Mouse (Mus musculus): Measurements from ENCODE around the gene Cd5.

Cd5 gene

DNA sequence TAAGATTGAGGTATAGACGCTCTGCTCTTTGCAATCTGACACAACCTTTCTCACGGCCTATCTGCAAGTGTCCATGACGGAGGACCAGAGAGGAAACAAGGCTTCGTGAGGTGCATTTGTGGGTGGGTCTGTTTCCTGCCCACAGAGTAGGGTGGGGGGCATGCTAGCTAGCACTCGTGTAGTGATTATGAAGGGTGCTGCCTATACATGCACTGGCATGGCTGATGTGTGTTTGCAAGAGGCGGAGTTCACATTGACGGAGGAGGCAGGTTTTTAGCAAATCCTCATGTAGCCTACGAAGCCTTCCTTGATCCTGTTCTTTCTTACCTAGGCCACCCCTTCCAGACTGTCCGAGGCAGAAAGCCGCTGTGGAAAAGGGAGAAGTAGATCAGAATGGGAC is 8.9 kb downstream of the Cd5 start:
- no peak for DNase-seq (ENCODE audit: low spot score in 2 of 2)

DNA sequence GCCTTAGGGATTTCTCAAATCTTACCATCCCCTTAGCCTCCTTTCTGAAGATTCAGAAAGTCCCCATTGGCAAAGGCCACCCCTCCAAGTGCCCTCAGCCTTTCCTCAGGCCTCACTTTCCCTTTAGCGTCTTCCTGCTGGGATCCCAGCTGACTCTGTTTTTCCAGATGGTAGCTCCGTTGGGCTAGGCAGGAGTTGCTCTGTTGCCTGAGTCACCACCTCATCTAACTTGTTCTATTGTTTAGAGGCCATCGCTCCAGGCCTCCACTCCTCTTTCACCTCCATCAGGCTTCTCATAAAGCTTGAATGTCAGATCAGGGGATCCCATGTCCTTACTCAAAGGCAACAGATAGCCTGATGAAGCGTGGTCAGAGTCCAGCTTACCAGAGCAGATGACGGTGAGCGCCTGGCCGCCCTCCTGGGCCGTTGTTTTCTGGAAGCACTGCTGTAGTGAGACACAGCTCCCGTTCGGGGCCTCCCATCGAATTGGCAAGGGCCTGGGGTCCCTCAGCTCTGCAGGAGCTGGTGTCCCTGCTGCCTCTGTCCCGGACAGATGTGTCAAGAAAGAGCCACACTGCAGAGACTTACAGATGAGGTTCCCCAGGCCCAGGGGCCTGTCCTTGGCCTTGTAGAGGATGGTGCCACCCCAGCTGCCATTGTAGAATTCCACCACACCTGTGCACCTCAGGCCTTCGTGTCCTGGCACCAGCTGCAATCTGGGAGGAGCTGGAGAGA is 14.0 kb downstream of the Cd5 start:
- DNase-seq (ENCODE audit: low spot score in 2 of 2): no peak

DNA sequence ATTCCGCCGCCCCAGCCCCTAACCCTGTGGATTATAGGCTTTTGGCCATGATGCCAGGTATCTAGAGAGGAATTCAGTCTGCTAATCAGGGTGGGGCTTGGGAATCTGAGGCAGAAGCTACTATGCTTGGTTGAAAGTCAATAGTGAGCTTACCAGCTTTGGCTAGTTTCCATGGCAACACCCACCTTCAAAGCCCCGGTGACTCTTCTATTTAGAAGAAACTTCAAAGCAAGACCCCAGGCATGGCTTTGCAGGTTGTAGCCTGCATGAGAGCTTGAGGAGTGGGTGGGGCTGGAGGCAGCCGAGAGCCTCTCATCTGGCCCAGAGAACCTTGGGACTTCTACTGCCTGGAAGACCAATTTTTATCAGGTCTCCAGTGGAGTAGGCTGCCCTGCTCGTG is 15.2 kb downstream of the Cd5 start:
- no peak for DNase-seq (ENCODE audit: low spot score in 2 of 2)

DNA sequence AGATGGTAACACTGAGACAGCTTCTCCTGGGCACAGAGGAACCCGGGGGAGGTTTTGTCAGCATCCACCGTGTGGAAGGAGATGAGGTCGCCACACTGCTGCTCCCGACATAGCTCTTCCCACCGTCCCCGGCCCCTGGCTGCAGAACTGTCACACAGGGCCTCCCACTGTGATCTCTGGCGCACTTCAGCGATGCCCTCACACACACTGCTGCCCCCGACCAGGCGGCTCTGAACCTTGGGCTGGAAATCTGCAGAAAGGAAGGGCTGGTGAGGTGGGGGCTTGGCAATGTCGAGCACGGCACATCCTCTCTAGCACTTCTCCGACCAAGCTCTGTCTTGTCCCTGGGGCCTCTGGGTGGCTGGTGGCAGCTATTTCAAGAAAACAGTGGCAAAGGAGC is 15.7 kb downstream of the Cd5 start:
- no peak for DNase-seq (ENCODE audit: low spot score in 2 of 2)

DNA sequence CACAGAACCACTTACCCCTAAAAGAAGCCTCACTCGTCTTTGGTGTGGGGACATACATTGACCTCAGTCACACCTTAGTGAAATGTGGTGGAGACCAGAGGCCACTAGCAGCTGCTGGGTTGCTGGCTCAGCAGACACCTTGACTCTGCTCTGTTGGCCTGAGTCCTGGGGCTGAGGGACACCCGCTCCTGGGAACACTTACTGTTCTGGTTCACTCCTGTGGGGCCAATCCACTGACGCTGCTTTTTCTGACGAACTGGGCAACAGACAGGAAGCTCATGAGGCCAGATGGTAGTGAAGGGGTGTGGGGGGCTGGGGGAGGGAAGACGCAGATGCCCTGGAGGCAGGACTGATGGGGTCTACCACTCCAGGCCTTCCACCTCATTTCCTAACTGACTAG is 17.7 kb downstream of the Cd5 start:
- no peak for DNase-seq (ENCODE audit: low spot score in 2 of 2)

DNA sequence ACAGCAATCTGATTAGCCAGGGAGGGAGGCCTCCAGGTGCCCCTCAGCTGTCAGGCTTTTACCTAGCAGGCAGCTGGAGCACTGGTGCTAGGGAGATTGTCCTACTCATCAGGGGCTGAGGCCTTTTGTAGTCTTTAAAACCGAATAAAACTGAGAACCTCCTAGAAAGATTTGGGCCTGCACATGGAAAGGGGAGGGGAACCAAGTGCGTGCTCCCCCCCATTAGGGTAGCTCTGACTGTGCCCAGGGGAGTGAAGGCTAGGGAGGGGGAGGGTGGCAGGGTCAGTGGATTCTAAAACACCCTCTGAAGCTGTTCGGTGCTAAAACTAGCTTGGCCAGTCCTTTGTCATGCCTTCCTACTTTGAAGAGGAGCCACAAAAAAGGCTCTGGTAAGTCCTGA is 18.3 kb downstream of the Cd5 start:
- DNase-seq (ENCODE audit: low spot score in 2 of 2): no peak

DNA sequence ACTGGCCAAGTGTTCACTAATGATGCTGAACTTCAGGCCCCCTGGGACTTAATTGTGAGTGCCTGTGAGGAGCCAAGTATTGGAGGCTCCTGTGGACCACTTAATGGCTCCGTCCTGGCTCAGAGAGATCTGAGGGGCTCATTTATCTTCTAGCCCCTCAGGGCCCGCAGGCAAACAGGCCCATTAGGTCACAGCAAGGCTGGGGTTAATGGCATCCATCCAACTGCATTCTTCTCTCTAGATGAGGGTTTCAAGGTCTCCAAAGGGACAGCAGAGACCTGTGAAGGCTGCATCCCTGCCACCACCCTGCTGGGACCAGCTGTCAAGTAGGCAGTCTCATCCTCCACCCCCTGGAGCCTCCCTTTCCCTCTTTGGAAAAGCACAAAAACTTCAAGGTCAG is 19.1 kb downstream of the Cd5 start:
- DNase-seq (ENCODE audit: low spot score in 2 of 2): no peak

DNA sequence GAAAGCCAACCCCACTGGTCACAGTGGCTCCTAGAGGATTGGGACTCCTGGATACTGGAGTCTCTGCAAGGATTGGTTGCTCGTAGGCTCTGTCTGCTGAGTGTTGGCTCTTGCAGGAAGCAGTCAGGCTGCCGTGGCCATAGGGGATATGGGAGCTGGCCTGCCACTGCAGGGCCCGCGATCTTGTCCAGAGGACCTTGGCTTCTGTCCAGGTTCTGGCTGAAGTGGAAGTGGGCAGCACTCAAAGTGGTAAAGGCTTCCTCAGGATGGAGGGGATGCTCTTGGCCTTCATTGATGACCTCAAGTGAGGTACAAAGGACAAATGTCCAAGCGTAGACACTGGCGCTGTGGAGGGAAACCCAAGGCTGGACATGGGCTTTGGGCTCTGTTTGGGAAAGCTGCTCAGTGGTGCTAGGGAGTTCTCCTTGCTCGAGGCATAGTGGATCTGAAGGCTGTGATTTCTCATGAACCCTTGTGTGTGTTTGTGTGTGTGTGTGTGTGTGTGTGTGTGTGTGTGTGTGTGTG is 20.5 kb downstream of the Cd5 start:
- no peak for DNase-seq (ENCODE audit: low spot score in 2 of 2)

DNA sequence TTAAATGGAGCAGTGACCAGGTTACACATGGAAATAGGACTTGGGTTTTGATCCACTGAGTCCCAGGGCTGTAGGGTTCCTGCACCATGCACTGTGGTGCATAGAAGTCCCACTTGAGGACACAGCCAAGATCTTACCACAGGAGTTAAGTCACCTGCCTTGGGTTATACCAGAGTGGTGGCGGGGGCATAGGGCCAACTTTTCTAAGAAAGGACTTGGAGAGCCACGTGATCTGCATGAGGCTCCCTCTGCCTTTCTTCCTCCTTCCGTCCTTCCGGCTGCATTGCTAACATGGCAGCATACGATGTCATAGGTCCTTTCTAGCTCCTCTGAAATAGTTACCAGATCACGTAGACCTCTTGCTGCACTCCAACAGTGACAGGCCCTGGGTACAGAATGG is 23.3 kb downstream of the Cd5 start:
- DNase-seq (ENCODE audit: low spot score in 2 of 2): no peak

DNA sequence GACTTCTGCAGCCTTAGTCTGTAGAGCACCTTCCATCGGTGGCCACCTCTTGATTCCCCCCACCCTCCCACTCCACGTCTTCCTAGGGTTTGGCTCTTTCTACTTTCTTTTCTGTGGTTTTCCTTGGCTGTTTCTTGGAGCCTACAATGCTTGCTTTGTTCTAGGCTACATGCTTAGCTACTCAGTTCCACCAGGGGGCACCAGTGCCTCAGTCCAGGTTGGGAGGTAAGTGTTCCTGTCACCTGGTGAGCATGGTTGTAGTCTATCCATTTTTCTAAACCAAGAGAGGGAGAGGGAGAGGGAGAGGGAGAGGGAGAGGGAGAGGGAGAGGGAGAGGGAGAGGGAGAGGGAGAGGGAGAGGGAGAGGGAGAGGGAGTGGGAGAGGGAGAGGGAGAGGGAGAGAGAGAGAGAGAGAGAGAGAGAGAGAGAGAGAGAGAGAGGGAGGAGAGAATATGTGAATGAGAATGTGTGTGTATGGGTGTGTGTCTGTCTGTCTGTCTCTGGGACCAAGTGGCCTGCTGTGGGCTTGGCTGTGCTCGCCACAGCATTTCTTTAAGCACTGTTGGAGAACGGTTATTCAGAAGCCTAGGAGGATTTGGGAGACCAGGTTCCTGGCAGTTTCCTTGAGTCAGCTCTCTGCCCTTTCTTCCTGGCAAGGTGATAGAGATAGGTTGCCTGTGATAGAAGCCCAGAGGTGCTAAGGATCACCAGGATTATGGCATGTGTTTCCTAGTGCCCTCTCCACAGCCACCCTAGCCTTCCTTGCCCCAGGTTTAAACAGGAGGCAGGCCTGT is 23.9 kb downstream of the Cd5 start:
- DNase-seq (ENCODE audit: low spot score in 2 of 2): peak; percentile 56 to 76

DNA sequence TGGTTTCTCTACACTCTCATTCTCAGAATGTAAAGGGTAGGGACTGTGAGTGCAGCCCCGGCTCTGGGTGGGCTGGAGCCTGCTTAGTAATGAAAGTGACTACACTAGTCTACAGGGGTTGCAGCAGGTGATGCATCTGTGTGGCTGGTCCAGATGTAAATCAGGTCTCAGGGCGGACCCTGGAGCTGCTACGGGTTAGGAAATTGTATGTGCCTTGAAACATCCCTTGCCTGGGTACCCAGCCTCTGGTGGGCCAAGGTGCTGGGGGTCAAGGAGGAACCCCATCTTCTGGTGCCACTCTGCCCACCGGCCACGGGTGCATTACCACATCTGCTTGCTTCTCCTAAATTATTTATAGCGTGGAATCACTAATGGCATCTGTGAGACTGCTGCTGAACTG is 24.6 kb downstream of the Cd5 start:
- DNase-seq (ENCODE audit: low spot score in 2 of 2): no peak

DNA sequence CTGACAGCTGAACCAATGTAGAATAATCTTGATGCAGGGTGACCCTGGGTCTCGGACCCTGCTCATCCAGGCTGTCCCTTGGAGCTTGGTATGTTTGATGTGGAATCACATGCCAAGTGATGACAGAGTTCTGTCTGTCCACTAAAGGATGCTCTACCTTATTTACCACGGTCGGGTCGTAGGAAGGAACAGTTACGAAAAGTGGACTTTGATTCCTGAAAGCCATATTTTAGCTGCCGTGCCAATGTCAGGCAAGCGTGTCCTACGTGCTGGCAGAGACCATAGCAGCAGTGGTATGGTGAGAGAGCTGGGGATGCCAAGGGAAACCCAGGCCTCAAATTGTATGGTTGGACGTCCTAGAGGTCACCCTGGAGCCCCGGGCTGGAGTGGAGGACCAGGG is 25.3 kb downstream of the Cd5 start:
- DNase-seq (ENCODE audit: low spot score in 2 of 2): no peak

DNA sequence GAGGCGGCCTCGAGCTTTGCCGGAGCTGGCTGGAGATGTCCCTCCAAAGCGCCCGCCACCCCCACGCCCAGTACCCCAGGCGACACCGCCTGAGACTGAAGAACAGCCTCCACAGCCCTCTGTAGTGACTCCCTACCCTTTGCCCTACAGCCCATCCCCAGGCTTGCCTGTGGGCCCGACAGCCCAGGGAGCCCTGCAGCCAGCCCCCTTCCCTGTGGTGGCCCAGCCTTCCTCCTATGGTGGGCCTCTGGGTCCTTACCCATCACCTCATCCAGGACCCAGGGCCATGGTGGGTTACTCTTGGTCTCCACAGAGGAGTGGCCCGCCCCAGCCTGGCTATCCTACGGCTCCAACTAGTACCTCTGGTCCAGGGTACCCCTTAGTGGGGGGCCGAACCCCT is 26.2 kb downstream of the Cd5 start:
- no peak for DNase-seq (ENCODE audit: low spot score in 2 of 2)

DNA sequence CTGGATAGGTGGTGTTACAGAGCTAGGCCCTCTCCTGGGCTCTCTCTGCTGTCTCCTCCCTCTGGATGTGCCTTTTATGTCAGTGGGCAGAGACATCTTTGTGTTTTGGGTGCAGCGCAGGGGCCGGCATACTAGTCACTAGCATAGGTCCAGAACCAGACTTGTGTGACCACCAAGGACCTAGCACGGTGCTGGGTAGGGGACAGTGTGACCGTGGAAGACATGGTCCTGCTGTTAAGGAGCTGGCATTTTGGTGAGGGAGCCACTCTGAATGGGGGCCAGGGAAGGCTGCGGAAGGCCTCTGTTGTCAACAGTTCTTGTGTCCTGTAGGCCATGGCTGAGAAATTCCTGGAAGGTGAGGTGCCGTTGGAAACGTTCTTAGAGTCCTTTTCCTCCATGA is 26.6 kb downstream of the Cd5 start:
- no peak for DNase-seq (ENCODE audit: low spot score in 2 of 2)

DNA sequence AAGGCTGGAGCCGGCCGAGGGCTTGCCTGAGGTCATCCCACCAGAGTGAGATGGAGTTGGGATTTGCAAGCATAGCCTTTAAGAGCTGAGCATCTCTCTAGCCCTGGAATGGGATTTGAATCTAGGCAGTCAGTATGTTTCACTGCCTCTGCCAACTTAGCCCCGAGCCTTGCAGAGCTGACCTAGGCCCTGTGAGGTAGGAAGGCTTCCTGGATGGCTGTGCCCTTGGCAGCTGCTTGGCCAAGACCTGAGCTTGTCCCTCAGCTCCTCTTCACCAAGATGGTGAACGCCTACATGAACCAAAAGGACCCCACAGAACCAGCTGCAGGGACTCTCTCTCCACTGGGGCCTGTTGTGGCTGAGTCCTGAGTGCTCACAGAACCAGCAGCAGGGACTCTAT is 28.1 kb downstream of the Cd5 start:
- DNase-seq (ENCODE audit: low spot score in 2 of 2): no peak

DNA sequence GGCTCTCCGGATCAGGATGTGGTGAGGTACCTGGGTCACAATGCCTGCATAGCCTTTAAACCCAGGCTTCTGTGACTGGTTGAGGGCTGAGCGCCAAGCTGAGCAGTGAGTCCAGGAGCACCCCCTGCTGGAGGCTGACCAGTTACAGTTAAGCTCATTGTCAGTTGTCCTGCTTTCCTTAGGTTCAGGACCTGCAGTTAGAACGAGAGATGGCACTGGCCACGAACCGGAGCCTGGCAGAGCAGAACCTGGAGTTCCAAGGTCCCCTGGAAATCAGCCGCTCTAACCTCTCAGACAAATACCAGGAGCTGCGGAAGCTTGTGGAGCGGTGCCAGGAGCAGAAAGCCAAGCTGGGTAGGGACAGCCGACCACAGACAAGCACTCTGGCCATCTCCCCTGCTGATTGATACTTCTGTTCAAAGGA is 28.7 kb downstream of the Cd5 start:
- DNase-seq (ENCODE audit: low spot score in 2 of 2): no peak

DNA sequence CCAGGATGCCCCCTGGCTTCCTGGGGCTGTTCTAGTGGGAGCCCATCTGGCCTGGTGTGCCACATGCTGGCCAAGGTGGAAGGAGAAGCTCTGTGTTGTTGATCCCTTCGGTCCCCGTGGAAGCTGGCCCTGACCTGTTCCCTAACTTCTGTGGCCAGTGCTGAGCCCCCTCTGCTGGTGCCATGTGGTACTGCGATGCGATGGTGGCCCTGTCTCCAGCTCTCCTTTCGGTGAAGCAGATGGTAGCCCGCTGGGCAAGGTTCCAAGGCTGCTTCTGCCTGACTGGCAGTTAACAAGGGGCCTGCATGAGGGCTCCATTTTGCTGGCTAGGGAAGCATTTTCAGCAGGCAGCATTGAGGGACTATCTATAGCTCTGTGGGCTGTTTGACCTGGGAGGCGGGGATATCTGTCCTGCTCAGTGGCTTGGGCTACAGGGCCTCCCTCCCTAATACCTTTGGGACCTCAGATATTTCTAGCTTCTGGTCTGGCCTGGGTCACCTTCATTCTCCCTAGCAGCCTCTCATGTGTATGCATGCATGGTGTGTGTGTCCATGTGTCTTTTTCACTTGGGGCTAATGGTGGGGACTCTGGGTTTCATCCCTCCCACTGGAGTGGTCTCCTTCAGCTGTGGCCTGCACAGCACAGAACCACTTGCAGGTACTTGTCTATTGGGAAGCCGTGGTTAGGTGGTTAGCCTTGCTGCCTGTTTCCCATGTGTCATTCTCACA is 29.3 kb downstream of the Cd5 start:
- DNase-seq (ENCODE audit: low spot score in 2 of 2): peak; percentile 86 to 94

DNA sequence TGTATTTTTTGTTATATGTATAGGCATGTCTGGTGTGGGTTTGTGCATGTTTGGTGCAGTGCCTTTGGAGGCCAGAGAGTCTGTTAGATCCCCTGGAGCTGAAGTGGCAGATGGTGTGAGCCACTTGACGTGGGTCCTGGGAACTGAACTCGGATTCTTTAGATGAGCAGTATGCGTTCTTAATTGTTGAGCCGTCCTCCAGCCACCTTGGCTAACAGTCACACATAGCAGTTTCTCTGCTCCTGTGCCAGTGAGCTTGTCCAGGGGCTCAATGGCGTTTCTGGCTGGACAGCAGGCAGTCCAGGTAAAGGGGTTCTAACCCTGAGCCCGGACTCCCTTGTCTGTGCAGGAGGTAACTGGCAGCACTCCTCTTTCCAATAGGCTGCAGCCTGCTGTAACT is 29.9 kb downstream of the Cd5 start:
- no peak for DNase-seq (ENCODE audit: low spot score in 2 of 2)

DNA sequence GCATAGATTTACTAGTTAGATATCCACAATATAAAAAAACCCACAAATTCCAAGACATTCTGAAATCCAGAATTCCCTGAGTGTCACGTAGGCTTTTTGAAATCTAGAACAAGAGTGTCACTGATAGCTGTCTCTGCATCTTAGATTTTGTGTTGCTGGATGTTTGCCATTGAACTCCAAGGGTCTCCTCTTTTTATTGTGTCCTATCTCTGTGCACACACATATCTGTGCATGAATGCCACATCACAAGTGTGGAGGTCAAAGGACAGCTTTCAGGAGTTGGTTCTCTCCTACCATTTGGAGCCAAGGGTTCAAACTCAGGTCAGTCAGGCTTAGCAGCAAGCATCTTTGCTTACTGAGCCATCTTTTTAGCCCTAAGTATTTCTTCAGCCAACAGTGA is 30.9 kb downstream of the Cd5 start:
- DNase-seq (ENCODE audit: low spot score in 2 of 2): no peak

DNA sequence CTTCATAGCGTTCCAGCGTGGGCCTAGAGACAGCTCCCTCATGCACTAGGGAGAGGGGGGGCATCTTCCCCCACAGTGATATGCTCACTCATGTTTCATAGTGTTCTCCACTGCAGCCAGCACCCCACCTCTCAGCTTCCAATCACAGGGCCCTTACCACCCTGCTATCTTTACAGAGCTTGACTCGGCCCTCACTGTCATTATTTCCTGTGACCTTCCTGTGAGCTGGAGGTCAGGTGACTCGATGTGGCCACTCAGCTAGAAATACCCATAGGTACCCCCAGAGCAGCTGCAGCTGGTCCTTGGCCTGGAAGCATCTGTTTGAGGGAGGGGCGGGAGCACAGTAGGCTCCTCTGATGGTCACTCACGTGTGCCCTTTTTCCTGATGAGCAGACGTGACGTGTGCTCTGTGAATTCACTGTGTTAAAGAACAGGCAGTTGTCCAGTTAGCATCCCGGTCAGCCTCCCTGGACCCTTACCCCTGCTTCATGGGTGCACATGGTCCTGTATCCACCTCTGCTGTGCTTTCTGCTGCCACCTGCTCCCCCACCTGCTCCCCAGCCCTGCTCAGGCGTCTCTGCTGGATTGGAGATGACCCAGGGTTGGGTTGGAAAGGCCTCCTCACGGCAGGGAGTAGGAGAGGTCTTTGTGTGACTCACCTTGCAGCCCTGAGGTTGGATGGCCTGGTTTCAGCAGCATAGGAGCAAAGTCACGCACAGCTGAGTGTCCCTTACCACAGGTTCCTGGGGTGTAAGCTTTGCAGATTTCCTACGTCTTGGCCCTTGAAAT is 31.5 kb downstream of the Cd5 start:
- DNase-seq (ENCODE audit: low spot score in 2 of 2): no peak

DNA sequence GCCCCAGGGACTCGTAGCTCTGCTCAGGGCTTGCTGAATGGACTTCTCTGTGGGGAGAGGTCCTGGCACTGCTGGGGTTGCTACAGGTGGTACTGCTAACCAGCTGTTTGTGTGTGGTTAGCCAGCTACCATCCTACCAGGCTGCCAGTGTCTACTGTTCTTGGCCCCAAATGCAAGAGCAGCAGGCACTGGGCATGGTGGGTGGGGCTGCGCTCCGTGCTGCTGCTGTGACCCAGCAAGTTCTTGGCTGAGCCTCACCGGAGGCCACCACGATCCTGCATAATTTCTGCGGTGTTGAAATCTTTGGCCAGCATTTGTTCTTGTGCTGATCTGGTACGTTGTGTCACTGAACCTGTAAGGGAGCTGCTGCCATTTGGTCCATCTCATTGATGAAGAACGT is 35.3 kb downstream of the Cd5 start:
- DNase-seq (ENCODE audit: low spot score in 2 of 2): no peak

DNA sequence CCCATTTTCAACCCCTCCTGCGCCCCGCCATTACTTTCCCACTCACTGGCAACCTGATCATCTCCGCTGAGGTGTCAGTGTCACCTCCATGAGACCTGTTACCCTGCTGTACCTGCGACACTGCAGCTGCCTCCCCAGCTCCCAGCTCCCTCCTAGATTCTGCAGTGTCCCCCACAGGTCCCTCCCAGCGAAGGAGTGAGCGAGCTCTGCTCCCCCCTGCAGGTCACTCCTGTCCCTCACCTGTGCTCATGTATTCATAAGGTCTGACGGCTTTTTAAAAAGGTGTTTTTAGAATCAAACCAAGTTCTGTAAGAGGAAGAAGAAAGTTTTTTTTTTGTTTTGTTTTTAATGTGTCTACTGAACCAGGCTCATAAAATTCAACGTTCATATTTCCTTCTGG is 36.7 kb downstream of the Cd5 start:
- no peak for DNase-seq (ENCODE audit: low spot score in 2 of 2)

Measured in urinary bladder, postnatal 4 days (tissue).